Mouse (Mus musculus) lung, embryonic 14.5 days (tissue): Measurements from ENCODE around the gene Kif18b. TPM values are rescaled to one million over a fixed set of nuclear protein-coding genes. Genes with fewer than 3 reads are reported as not detected.

Source experiments
- ATAC-seq: fragments of 200-750 bp; cut with Nextera tagmentation; 2 replicates; pipeline ENCODE4 v1.8.0; 2017; ENCODE audit warnings: mild to moderate bottlenecking, moderate TSS enrichment, moderate library complexity; ENCODE audit not compliant: insufficient read depth
- DNase-seq: peaks from one replicate; pipeline ENCODE4 v3.0.0-alpha.2; 2015
- H3K27ac ChIP-seq: fragments of 300-500 bp; sonication (generic); 2 replicates; pipeline ENCODE4 v1.5.1; 2014; ENCODE audit warnings: low read depth, mild to moderate bottlenecking, moderate library complexity
- H3K27me3 ChIP-seq: fragments of 300-500 bp; sonication (generic); 2 replicates; pipeline ENCODE4 v1.6.1; 2014; ENCODE audit warnings: low read length, control low read depth; ENCODE audit not compliant: insufficient read depth
- H3K36me3 ChIP-seq: fragments of 300-500 bp; sonication (generic); 2 replicates; pipeline ENCODE4 v1.6.1; 2014; ENCODE audit warnings: control low read depth; ENCODE audit not compliant: insufficient read depth
- H3K4me1 ChIP-seq: fragments of 300-500 bp; sonication (generic); 2 replicates; pipeline ENCODE4 v1.6.1; 2014; ENCODE audit warnings: antibody characterized with exemption, control low read depth; ENCODE audit not compliant: insufficient read depth
- H3K4me2 ChIP-seq: fragments of 300-500 bp; sonication (generic); 2 replicates; pipeline ENCODE4 v1.6.1; 2014; ENCODE audit warnings: mild to moderate bottlenecking
- H3K4me3 ChIP-seq: fragments of 300-500 bp; sonication (generic); 2 replicates; pipeline ENCODE4 v1.5.1; 2014; ENCODE audit warnings: low read depth, low read length
- H3K9ac ChIP-seq: fragments of 300-500 bp; sonication (generic); 2 replicates; pipeline ENCODE4 v1.6.1; 2014
- H3K9me3 ChIP-seq: fragments of 300-500 bp; sonication (generic); 2 replicates; pipeline ENCODE4 v1.6.1; 2016; ENCODE audit warnings: low read depth, low read length, control low read depth
- CTCF ChIP-seq: IDR thresholded peaks from 2 replicates; pipeline ENCODE4 v1.5.1; 2016; ENCODE audit warnings: antibody characterized with exemption, low read depth
- WGBS: fragments of 180-500 bp; shearing (Covaris S2); extraction: QIAGEN DNeasy Blood & Tissue Kit; methylation state at CpG from one replicate; pipeline ENCODE4 v1.1.7; 2014; 5-methylcytosine and 5-hydroxymethylcytosine counted together
- polyA plus RNA-seq: library from polyadenylated mRNA; unstranded; fragments of >200 nt; fragmentation: Nextera tagmentation; extraction: Ambion mirVana; gene quantifications from 2 replicates; pipeline ENCODE4 v1.2.1, GENCODE M21; 2014

Gene Kif18b
- polyA plus RNA-seq = 11.7 and 13.3 TPM in 2 replicates

DNA sequence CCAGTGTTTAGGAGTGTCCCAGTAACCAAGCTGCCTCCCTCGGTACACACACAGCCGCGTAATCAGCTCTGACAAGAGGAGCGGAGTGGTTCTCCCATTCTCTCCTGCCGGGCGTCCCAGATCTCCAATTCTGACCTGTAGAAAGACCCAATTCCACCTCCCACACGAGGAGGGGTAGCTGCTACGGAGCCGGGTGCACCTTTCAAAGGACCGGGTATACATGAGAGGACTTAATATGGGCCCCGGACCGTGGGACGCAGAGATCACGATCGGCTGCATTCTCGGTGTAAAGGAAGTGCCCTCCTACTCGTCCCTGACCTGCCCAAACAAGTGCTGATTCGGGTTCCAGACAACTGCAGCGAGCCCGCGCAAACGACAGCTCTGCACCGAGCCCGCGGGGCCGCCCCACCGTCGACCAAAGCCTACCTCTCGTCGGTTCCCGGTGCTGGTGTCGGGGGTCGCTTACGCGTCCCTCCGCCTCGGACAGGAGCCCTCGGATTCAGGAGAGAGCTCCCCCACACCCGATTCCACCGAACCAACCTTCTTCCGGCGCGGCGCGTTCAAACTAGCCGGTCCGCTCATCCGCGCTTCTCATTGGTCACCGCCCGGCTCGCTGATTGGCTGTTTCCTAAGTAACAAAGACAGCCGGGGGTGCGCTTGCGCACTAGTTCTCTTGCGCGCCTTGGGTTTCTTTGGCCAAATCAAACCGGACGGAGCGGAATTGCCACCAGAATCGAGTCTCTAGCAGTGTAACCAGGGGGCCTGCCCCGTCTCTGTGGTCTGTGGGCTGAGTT, at the start of gene Kif18b:
TSS of gene Kif18b (minus strand) at position 568 of the 794 bp plus-strand sequence.
- no peaks in the 10 kb centered on the region for H3K9me3 ChIP-seq
- ATAC-seq (peak; percentile 97), DNase-seq (peak; percentile 100)
- WGBS = under 1% methylated on average over 62 of the region's 62 CpGs
- H3K4me2 ChIP-seq = peak within 1 kb of the TSS; percentile 60
- H3K9ac ChIP-seq = peak within 1 kb of the TSS; percentile 78
- H3K27ac ChIP-seq = peak within 1 kb of the TSS; percentile 97
- no peaks in the 10 kb centered on the region for H3K27me3 ChIP-seq
- peak within 1 kb of the TSS; percentile 82 for H3K4me3 ChIP-seq
- H3K36me3 ChIP-seq = peaks cover 14% of the 10 kb centered on the region
- no peak for TF ChIP-seq CTCF
- peaks cover 9% of the 10 kb centered on the region; the same call in 1 of the 2 replicates for H3K4me1 ChIP-seq

DNA sequence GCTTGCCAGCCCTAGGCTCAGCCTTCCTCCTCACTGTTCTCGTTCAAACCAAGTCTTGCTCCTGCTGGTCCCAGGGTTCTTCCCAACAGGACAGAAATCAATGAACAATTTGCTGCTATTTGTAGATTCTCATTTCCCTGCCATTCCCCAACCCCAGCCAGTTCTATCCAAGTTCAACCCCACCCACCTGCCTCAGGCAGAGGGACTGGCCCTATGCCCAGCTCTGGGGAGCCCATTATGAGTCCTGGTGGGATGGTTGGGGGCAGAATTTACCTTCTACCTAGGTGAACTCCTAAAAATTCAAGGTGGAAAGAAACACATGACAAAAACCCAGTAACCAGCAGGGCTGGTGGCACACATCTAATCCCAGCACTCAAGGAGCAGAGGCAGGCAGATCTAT, 47.4 kb upstream of the Kif18b start:
- Histone ChIP-seq H3K27me3 (no peaks in the 10 kb centered on the region; the same call in 1 of the 2 replicates), H3K4me2 (no peak overlapping the region), H3K4me1 (no peaks in the 10 kb centered on the region), H3K36me3 (no peaks in the 10 kb centered on the region), H3K27ac (no peak overlapping the region), H3K9me3 (no peaks in the 10 kb centered on the region), H3K9ac (no peak overlapping the region), H3K4me3 (no peak overlapping the region)
- no peak for ATAC-seq
- 70% methylated on average over 1 of the region's 1 CpGs for WGBS
- TF ChIP-seq CTCF = no peak
- no peak for DNase-seq

DNA sequence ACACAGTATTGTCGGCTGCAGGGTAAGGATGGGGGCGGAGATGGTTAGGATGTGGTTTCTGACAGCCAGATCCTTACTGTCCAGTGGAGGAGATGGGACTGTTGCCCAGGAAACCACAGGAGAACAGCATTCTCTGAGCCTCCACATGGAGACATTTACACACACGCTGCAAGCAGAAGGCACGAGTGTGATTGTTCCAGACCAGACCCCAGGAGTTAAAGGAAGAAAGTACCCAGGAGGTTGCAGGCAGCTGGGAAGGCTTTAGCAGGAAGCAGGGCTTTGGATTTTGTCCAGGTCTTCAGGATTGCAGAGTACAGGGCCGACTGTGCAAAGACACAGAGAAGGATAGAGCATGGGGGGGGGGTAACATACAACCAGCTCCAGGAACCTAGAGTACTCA, 46.7 kb upstream of the Kif18b start:
- no peak for TF ChIP-seq CTCF
- ATAC-seq (no peak), DNase-seq (peak; percentile 54)
- Histone ChIP-seq H3K27ac (no peak overlapping the region), H3K36me3 (no peaks in the 10 kb centered on the region), H3K27me3 (no peaks in the 10 kb centered on the region; the same call in 1 of the 2 replicates), H3K9me3 (no peaks in the 10 kb centered on the region), H3K4me2 (no peak overlapping the region), H3K4me3 (no peak overlapping the region), H3K4me1 (no peaks in the 10 kb centered on the region), H3K9ac (no peak overlapping the region)
- 30% methylated on average over 5 of the region's 5 CpGs for WGBS

DNA sequence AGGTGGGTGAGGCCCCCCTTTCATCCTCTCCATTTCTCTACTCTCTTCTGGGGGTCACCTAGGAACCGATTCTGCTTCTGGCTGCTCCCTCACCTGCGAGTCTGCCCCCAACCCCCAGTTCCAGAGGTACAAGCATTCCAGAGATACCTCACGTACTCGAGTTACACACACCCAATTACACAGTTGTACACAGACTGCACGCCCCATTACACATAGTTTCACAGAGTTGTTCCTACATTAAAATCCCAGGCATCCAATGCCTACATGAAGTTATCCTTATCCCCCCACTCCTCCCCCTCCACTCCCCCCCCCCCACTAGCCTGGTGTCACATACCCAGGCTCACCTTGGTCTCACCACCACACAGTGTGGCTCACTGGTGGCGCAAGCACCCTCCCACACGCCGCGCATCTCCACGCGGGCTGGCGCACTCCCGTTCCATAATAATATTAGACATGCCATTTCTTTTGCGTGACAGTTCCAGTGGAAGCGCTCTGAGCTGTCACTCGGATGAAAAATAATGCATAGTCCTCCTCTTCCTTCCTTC, 39.7 kb upstream of the Kif18b start:
- WGBS = 59% methylated on average over 16 of the region's 16 CpGs
- TF ChIP-seq CTCF = no peak
- Histone ChIP-seq H3K9me3 (no peaks in the 10 kb centered on the region), H3K36me3 (no peaks in the 10 kb centered on the region), H3K27me3 (no peaks in the 10 kb centered on the region; the same call in 1 of the 2 replicates), H3K9ac (no peak overlapping the region), H3K4me3 (no peak overlapping the region), H3K27ac (no peak overlapping the region), H3K4me2 (no peak overlapping the region), H3K4me1 (peaks cover 10% of the 10 kb centered on the region)
- peak; percentile 55; the same call in 1 of the 2 replicates for ATAC-seq
- no peak for DNase-seq

DNA sequence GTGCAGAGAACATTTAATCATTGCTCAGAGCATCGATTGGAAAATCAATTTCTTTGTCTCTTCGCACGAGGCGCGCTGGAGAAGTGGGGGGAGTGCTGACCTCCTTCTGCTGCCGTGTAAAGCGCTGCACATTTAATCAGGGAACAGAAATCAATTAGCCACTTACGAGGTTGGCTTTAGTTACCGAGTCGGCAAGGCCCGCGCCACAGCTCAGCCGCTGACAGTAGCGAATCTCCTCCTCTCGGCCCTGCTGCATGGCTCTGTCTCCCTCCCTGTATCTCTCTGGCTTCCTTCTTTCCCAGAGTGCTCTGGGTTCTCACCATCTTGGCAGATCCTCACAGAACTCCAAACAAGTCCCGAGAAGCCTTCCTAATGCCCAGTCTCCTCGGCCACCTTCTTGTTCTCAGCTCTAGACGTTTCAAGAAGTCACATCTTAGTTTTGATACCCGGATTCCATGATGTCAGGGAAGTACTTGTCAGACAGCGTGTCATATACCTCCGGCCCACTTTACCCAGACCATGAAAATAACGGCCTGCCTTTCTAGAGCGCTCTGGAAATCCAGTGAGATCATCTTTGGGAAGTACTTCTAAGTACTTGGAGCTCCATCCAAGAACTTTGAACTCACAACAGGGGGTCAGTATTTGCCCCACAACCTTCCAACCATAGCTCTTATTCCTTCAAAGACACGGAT, 39.1 kb upstream of the Kif18b start:
- Histone ChIP-seq H3K27ac (no peak overlapping the region), H3K9me3 (no peaks in the 10 kb centered on the region), H3K36me3 (no peaks in the 10 kb centered on the region), H3K27me3 (no peaks in the 10 kb centered on the region; the same call in 1 of the 2 replicates), H3K4me3 (no peak overlapping the region), H3K4me2 (peak overlapping the region; percentile 16), H3K9ac (0 out of 2 replicates have a peak overlapping the region, but pooled peaks have one; percentile 5), H3K4me1 (peaks cover 10% of the 10 kb centered on the region)
- peak; percentile 24 for DNase-seq
- WGBS = 26% methylated on average over 24 of the region's 24 CpGs
- no peak for TF ChIP-seq CTCF
- ATAC-seq = no peak

DNA sequence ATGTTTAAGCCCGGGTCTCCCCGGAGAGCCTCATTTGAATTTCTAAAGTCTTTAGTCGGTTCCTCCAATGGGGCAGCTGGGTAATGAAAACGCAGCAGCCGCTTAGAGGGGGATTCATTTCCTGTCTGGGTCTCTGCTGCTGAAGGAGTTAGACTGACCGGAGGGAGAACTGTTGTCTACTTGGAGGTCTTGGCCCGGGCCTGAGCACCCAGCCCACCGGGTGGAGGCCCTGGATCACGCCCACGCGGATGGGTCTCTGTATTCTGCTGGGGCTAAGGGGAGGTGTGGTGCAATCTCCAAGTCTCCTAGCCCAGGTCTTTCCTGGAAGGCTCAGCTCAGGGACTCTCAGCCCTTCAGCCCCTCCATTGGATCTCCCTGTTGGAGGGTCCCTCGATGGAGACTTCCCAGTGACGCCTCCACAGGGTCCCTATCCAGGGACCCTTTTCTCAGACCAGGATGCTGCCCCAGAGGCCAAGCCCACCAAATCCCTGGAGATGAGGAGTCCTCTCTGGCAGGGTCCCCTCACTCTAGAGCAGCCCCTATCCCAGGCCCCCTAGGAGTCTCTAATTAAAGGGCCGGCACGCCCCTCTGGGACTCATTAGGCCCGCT, 38.4 kb upstream of the Kif18b start:
- no peak for TF ChIP-seq CTCF
- Histone ChIP-seq H3K9me3 (no peaks in the 10 kb centered on the region), H3K4me3 (no peak overlapping the region), H3K27me3 (no peaks in the 10 kb centered on the region; the same call in 1 of the 2 replicates), H3K4me1 (peaks cover 10% of the 10 kb centered on the region), H3K27ac (no peak overlapping the region; the same call in 1 of the 2 replicates), H3K36me3 (no peaks in the 10 kb centered on the region), H3K4me2 (peak overlapping the region; percentile 16; the same call in 1 of the 2 replicates), H3K9ac (peak overlapping the region; percentile 7; the same call in 1 of the 2 replicates)
- WGBS = 12% methylated on average over 16 of the region's 16 CpGs
- DNase-seq = peak; percentile 37
- ATAC-seq = peak; percentile 35; the same call in 1 of the 2 replicates
